Mouse (Mus musculus) brain, embryonic 14.5 days (tissue): ENCODE data around the gene Rhobtb3.

Experiments
- CTCF ChIP-seq: fragments of 200-500 bp; IDR thresholded peaks from 2 replicates; pipeline ENCODE4 v1.5.1; 2012; ENCODE audit warnings: inconsistent platforms, mild to moderate bottlenecking, moderate library complexity, borderline replicate concordance; ENCODE audit not compliant: insufficient read depth, insufficient read length; ENCODE audit errors: extremely low read depth
- POLR2A ChIP-seq: fragments of 200-500 bp; IDR thresholded peaks from 2 replicates; pipeline ENCODE4 v1.6.1; 2012; ENCODE audit warnings: mild to moderate bottlenecking, inconsistent platforms, borderline replicate concordance; ENCODE audit not compliant: poor library complexity, insufficient read depth, insufficient read length, severe bottlenecking; ENCODE audit errors: extremely low read depth

GRCm38 (mm10) chr13:75974481-75974880 lies 30.8 kb upstream of the Rhobtb3 start:
- TF ChIP-seq POLR2A = no peak
- no peak for TF ChIP-seq CTCF
